Mouse (Mus musculus) 3T3-L1 (cell line): ENCODE measurements around the gene Zfp467.
A peak's percentile ranks its signal among the peaks of the same experiment; 100 is the strongest.

Experiments used
- DNase-seq: peaks from one replicate; pipeline ENCODE4 v3.0.0-alpha.2; 2015; ENCODE audit warnings: low read depth, low spot score

The Zfp467 gene

GRCm38 (mm10) chr6:48440306-48441014 lies 5.2 kb downstream of the Zfp467 start:
- no peak for DNase-seq

DNA sequence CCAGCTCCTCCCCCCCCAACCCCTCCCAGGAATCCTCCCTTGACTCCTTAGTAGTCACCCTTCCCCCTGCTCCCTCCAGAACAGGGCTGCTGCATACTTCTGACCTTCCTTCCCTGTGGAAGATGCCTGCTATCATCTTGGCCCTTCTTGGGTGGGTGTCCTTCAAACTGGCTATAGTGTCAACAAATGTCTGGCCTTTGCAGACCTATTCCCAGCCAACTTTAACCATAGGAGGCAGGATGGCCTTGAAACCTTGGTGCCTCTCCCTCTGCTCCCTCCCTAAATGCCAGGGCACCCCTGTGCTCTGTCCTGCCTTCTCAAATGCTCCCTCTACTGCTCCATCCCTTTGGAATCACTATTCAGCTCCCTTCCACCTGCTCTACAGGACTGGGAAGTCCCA lies 6.0 kb downstream of the Zfp467 start:
- DNase-seq = no peak

DNA sequence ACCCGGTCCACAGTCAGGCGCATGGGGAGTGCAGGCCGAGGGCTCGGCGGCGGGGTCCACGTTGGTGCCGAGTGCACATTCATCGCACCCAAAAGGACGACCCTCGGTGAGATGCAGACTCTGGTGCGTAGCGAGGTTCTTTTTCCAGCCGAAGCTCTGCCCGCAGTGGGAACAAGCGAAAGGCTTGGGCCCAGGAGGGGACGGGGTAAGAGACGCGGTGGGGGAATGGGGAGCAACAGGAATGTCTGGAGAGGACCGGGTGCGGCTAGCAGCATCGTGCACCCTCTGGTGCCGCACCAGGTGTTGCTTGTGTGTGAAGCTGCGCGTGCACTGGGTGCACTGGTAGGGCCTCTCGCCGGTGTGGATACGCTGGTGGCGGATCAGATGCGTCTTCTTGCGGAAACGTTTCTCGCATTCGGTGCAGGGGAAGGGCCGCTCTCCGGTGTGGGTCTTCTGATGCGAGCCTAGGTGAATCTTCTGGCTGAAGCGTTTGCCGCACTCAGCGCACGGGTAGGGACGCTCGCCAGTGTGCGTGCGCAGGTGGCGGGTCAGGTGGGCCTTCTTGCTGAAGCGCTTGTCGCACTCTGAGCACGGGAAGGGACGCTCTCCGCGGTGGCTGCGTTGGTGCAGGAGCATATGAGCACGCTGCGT lies 7.0 kb downstream of the Zfp467 start:
- DNase-seq = no peak

GRCm38 (mm10) chr6:48437679-48438376 lies 7.8 kb downstream of the Zfp467 start:
- DNase-seq = no peak

DNA sequence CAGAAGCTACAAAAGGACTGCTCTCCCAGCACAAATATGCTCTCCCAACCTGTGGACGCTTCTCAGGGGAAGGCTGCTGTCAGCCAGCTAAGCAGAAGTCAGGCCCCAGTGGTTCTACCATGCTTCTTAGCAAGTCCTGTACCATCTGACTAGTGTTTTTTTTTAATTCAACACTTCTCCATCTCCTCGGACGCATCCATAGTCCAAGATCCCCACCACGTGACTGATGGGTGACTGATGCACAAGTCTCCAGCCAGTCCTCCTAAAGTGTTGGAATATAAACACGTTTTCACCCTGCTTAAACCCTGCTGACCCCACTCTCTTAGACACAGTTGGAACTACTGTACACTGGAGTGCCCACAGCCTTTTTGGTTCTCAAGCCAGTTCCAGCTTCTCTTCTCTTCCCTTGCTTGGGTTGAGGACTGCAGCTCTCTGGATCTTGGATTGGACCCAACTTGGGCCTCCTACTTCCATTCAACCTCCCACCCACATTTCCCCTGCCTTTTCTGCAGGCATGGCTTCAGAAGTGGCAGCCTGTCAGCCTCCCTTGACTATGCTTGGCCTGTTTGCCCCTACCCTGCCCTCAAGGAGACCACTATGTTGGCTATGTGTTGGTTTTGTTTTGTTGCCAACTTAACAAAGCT lies 9.8 kb downstream of the Zfp467 start:
- no peak for DNase-seq

DNA sequence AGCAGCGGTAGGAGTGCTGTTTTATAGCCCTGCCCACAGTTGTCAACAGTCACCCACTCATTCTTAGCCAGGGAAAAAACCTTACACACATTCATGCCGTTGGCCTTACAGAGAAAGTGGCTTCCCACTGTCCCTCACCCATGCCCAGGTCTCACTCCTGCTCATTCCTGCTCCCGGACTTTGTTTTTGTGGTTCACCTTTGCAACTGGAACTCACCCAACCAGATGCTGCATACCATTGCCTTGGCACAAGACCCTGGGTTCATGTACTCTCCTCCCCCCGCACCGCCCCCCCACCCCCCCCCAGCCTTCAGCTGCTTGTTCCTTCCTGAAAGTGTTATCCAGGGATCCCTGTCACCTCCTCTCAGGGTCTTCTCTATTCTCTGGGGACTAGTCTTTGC lies 10.5 kb downstream of the Zfp467 start:
- DNase-seq = no peak

DNA sequence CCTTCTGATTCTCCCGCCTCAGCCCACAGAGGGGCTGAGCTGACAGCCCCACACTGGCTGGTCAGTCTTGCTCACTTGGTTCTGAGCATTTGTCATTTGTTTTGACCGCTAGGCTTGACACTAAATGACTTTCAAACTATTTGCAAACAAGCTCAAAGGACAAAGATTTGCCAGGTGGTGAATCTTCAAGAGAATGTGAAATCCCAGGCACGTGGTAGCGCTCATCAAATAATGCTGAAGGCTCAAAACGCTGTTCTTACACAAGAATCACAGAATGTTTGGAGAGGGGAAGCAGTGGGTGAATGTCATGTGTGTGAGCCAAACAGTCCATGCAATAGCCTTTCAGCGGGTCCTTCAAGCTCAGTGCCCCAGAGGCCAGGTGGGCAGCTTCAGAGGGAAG lies 11.0 kb downstream of the Zfp467 start:
- DNase-seq = no peak

DNA sequence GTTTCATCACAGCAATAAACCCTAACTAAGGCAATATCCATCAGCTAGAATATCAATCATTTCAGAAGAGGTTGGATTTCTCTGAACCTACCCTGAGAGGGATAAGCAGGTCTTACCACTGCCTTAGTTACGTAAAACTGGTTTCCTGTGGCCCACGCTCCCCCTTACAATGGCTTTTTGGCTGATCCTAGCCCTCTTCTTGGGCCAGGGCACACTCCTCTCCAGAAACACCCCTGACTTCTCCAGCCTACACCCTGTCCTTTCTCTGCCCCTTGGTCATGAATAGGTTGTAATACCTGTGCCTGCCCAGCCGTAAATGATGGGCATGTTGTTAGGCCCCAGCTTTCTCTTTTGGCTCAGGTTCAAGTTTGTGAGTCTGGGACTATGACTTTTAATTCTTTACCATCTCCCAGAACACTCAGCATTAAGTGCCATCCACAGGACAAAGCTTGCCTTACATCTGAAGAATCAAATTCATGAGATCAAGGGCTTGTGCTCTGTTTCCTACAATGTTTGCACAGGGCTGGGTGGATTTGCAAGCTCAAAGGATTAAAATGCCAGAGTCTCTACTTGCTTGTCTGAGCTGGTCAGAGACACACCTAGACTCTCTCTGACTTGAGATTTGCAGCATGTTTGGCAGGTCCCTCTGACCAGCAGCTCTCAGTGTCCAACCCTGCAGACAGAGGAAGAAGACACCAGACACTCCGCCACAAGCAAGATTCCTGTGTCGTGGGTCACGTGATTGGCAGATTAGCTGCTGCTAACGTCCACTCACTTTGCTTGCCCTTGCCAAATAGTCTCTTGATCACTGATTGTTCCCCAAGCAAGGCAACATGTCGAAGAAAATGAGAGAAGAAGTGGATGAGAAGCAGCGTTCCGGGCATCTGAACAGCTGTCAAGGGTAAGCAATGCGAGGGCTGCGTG lies 12.5 kb downstream of the Zfp467 start:
- no peak for DNase-seq

GRCm38 (mm10) chr6:48430748-48431147 lies 14.9 kb downstream of the Zfp467 start:
- no peak for DNase-seq

DNA sequence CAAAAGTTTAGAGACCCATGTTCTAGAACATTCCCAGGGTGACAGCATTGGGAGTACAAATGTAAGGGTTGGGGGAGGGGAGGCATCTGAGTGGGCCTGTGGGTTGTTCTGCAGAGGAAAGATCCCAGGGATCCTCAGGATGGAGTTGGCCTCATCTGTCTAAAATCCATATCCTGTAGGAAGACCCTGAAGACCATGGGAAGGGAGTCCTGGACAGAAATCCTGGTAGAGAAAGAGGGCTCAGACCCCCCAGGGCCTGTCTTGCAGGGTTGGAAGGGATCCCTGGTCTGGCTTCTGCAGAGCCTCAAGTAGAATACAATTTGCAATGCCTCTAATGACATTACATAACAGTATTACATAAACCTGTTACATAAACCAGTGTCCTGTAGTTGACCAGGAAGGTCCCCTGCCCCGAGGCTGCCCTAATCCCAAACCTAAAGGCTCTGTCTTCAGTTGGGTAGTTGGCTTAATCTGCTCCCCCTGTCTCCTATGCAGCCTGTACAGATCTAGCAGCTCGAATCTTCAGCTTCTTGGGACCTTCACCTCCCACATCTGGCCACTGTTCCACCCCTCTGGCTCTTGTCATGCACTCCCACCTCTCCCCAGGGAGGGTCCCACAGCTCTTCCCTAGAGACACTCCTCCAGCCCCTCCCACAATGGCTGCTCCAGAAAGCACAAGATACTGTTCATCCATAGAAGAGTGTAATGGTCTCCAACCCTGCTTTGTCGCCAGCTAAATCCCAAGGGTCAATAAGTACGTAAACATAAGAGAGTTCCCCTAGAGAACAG lies 16.7 kb downstream of the Zfp467 start:
- no peak for DNase-seq

- peak; percentile 69 for DNase-seq
Measured at GRCm38 (mm10) chr6:48426956-48427355, 18.7 kb downstream of the Zfp467 start.

DNA sequence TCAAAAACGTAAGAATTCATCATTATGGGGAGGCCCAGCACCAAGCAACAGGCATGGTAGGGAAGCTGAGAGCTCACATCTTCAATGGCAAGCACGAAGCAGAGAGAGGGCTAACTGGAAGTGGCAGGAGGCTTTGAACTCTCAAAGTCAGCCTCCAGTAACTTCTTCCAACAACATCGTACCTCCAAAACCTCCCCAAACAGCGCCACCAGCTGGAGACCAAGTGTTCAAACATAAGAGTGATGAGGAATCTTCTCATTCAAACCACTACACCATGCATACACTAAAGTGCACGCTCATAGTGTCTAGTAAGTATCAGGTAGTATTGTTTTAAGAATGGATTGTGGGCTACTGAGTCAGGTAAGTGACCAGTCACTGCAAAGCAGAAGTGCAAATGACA lies 21.6 kb downstream of the Zfp467 start:
- no peak for DNase-seq

DNA sequence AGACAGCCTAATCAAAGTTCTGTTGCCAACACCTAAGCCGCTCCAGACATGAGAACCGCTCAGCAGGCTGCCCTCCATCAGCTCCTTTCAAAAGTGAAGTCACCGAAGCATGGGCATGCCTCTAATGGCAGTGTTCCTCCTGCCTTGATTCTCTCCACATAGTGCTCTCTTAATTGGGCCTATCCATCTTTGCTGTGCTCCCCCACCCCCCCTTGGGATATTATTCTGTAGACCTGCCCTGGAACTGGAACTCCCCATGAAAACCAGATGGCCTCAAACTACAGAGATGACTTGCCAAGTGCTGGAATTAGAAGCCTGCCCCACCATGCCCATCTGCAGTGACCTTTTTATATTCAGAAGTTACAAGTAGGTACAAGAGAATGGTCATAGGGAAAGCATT lies 22.3 kb downstream of the Zfp467 start:
- DNase-seq = no peak

GRCm38 (mm10) chr6:48420647-48421046 lies 25.0 kb downstream of the Zfp467 start:
- DNase-seq = no peak

DNA sequence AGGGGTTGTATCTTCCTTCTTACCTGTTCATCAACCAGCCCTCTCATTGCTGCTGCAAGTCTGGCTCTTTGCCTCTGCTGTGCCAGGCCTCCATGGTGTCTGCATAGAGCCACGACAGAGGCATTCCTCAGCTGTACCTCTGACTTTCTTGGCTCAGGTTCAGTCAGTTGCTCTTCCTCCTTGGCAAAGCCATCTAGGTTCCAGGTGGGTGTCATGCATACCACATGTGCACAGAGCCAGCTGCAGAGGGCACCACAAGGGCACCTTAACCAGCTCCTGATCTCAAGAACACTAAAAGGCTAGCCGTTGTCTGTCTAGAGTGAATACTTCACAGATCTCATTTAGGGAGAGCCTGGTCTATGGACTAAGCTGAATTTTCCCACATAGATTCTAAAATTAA lies 29.1 kb downstream of the Zfp467 start:
- DNase-seq = no peak

DNA sequence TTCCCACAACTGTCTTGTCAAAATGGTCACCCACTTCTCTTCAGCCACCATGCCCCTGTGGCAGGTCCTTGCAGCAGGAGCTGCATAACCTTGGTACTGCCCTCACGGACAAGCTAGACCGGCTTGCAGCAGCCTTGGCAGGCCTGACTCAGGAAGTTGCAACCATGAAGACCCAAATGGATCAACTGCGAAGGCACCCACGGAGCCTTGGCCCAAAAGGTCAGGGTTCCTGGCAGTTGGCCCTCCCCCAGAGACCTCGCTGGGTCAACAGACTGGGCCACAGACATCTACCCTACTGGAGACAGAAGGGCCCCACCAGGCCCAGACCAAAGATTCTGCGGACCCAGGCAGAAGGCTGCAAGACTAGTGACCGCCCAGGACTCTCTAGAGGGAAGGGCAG lies 30.0 kb downstream of the Zfp467 start:
- DNase-seq = no peak

DNA sequence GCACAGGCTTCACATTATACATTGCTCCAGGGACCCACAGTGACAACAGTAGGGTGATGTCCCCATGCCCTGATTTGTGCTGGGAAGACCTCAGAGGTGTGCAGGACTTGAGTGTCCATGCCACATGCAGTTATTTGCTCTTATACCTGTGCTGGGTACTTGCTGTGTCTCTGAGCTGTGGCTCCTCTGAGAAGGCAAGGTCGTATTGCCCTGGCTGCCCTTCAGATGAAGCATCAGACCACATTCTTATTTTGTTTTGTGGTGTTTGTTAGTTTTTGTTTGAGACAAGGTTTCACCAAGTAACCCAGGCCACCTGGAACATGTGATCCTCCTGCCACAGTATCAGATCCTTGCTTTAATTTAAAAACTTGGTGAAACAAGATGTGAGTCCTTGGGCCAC lies 30.7 kb downstream of the Zfp467 start:
- no peak for DNase-seq

GRCm38 (mm10) chr6:48413081-48413480 lies 32.5 kb downstream of the Zfp467 start:
- no peak for DNase-seq

GRCm38 (mm10) chr6:48412662-48413061 lies 33.0 kb downstream of the Zfp467 start:
- DNase-seq = no peak

DNA sequence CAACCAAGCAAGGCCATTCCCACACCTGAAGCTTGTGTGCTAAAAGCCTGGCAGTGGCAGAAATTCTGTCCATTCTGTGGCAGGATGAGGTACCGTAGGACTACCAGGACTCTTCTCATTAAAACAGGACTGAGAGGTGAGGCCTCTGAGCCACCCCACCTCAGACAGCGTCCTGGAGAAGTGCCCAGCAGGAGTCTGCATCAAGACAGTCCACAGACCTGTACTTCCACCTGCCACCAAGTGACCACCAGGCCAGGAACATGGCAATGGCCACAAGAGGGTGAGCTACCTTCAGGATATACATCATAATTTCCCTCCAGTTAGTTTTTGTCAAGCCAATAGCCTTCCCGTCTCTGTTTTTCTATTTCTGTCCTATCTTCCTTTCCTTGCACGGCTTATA lies 33.5 kb downstream of the Zfp467 start:
- no peak for DNase-seq
